Mouse (Mus musculus) lung, adult 2 months (tissue): ENCODE results near the gene Hormad1.

Source experiments
- CTCF ChIP-seq: fragments of 200-500 bp; IDR thresholded peaks from 2 replicates; pipeline ENCODE4 v1.5.1; 2011; ENCODE audit warnings: mild to moderate bottlenecking, low read length, control low read depth; ENCODE audit not compliant: insufficient read depth
- POLR2A ChIP-seq: fragments of 200-500 bp; IDR thresholded peaks from 2 replicates; pipeline ENCODE4 v1.6.1; 2011; ENCODE audit warnings: low read depth, mild to moderate bottlenecking, control low read depth, low read length, borderline replicate concordance; ENCODE audit errors: extremely low read depth

- no peak for TF ChIP-seq CTCF
- TF ChIP-seq POLR2A, result no peak
These were observed 39.3 kb downstream of the Hormad1 start for GRCm38 (mm10) chr3:95598734-95599133.
